Mouse (Mus musculus): ENCODE results near the gene Pfkfb2.

DNA sequence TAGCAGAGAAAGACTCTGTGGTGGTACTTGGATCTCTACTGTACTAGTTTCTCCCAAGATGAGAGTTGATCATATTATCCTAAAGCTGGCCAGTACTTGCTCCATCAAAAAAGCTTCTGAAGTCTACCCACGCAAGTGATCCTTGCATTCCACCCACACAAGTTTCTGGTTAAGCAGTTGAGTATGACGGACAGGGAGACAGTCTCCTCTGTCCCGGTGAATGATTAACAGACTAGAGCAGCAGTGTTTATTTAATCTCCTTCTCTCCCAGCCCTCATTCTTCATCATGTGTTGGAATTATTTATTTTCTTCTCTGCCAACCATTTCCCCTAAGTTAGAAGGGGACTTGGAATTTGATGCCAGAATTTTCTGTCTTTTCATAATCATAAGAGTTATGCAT lies 67.6 kb downstream of the Pfkfb2 start, which contains the start of gene C4bp:
- TF ChIP-seq CTCF (IDR thresholded peaks at IDR 0.05; ENCODE audit: extremely low read depth, insufficient read length, insufficient replicate concordance, low read depth, low read length) (no peak), POLR2A (IDR thresholded peaks at IDR 0.05; ENCODE audit: low read depth, low read length) (no peak)

All from small intestine, adult 2 months (tissue).